Mouse (Mus musculus) spleen, adult 2 months (tissue): ENCODE results near the gene Marcksl1.

Source experiments
- CTCF ChIP-seq: fragments of 200-500 bp; IDR thresholded peaks from 2 replicates; pipeline ENCODE4 v1.5.1; 2011; ENCODE audit warnings: mild to moderate bottlenecking, inconsistent platforms; ENCODE audit not compliant: insufficient read depth, insufficient read length, insufficient replicate concordance; ENCODE audit errors: extremely low read depth
- POLR2A ChIP-seq: fragments of 200-500 bp; IDR thresholded peaks from 2 replicates; pipeline ENCODE4 v1.6.1; 2011; ENCODE audit warnings: low read depth, low read length, inconsistent platforms

- TF ChIP-seq CTCF (no peak), POLR2A (no peak)
Observed at GRCm38 (mm10) chr4:129550295-129550694, 36.9 kb downstream of the Marcksl1 start.
